Mouse (Mus musculus) kidney, postnatal 36 days (tissue): ENCODE data around the gene Rpl18.

Experiments used
- DNase-seq, 2 experiments: peaks; one replicate each; pipeline ENCODE4 v3.0.0; 2021 to 2022; ENCODE audit warnings: mixed read lengths in 2 of 2

The Rpl18 gene

DNA sequence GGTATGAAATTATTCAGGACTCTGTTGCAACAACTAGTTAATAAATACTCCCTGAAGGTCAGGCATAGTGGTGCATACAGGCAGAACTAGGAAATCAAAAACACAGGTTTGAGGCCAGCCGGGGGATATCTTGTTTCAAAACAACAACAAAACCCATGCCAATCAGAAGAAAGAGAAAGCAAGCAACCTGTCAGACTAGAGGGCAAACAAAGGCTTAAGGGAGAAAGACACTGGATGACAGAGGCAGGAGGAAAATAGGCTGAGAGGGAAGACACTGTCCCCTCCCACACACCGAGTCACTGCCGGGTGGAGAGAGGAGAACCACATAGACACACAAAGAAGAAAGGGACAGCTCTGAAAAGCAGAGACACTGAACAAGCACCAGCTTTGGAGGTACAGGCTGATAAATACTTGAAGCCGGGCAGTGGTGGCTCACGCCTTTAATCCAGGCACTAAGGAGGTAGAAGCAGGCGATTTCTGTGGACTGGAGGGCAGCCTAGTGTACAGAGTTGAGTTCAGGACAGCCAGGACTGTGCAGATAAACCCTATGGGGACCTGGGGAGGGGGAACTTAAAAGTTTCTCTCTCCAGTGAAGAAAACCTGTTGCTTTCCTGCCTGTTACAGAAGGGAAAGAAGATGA lies 1.3 kb upstream of the Rpl18 start:
- DNase-seq = peak in 1 of 2 experiments; percentile 14

DNA sequence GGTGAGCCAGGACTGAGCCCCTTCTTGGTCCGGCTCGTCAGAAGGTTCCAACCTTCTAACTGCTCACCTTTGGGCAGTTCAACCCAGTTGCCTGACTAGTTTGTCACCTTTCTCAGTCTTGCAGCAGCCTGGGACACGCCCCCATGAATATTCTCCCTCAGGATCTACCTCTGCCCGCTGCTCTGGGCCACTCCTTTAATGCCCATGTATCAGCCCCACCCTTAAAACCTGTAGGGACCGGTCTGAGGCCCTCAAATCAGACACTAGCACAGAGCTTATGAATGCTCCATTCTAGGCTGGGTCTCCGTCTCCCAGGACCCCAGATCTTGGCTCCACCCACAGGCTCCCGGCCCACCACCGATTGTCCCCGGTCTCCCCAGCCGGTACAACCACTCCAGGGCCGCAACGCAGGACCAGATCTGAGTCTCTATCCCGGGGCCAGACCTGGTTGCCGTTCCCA lies 597 bp upstream of the Rpl18 start:
- DNase-seq = peak; percentile 61 to 79

DNA sequence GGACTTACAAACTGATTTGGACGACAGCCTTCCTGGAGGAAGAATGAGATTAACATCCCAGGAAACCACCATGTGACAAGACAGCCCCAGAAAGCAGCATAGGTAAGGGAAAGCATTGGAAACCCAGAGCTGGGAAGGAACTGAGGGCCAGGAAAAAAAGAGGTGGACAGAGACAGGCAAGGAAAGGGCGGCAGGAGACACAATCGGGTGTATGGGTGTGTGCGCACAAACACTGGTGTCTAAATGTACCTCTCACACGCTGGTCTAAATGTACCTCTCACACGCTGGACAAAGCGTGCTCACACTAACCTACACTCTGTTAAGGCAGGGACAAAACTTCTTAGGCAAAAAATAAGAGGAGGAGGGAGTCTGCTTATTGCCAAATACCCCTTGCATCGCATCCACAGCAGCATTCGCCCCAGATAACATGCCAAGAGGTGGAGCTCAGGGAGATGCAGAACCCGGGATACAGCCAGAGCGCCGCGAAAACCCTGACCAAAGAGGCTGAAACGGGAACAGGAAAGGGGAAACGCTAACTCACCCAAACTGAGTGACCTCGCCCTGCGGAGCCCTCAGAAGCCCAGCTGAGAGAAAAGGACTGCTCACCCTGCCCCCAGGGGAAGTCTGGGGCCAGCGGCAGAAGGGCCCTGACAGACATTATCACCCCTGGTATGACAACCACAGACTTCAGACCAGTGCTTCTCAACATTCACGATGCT lies 643 bp downstream of the Rpl18 start:
- DNase-seq = peak in 1 of 2 experiments; percentile 31

DNA sequence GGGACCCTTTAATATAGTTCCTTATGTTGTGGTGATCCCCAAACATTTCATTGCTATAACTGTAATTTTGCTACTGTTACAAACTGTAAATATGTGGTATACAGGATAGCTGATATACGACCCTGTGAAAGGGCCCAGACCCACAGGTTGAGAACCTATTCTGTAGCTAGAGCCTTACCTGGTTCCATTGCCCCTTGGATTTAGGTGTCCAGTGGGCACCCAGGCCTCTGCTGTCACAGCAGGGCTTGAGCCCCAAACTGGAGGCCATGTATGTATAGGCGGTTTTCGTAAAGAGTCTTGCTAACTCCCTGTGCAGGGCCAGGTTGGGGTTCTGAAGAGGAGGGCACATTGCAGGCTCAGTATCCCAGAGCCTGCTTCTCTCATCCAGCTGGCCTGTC lies 1.2 kb downstream of the Rpl18 start:
- DNase-seq = no peak

DNA sequence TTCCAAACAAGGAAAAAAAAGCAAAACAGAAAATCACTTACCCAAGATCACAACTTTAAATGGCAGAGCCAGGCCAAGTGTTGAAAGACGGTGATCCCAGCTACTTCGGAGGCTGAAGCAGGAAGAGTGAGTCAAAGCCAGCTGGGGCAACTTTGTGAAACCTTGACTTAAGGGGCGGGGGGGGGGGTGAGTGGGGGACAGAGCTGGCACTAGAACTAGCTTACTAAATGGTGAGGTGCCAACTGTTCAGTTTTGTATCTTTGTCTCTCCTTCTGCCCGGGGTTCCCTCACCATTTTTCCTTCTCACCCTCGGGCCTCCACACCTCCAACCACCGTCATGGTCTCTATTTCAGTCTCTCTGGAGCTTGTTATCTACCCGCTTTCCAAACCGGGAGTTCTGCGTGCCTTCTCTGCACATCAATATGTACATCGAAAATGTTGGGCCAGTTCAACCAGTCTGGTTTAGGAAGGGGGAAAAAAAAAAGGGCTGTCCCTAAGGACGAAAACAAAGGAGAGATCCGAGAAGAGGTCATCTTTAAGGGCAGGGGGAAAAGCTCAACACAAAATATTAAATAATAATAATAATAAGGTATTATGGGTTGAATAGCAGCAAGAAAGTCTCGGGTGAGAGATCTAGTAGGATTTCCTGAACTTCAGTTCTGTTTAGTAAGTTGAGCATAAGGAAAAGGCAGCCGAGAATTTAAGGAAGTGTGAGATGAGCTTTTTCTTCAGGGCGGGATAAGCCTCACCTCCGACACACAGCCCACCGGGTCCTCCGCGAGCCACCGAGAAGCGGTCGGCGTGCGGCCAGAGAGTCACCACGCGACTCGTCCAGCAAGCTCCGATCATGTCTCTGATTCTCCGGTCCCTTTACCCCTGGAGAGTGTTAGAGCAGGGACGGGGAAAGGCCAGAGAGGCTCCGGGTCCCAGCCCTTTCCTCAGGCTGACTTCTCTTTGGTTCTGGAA lies 2.0 kb downstream of the Rpl18 start:
- no peak for DNase-seq

DNA sequence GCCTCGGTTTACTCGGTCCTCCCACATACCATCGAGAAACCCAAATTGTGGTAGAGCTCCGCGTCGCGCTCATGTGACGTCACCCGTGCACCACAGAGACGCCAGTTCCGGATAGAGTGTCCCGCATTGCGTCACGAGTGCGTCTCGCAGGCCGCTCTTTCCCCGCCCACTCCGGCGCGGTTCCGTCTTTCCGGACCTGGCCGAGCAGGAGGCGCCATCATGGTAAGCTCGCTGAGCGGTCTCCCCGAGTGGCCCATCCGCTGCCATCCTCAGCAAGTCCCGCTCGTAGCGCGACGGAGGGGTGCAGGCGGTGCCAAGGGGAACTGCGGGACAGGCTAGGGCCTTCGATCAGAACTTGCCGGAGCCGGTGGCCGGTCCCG lies 2.7 kb downstream of the Rpl18 start, which contains the start of gene Sphk2:
Sphk2 (minus strand) TSS at position 85 of the 380 bp plus-strand sequence.
- DNase-seq = peak; percentile 99

DNA sequence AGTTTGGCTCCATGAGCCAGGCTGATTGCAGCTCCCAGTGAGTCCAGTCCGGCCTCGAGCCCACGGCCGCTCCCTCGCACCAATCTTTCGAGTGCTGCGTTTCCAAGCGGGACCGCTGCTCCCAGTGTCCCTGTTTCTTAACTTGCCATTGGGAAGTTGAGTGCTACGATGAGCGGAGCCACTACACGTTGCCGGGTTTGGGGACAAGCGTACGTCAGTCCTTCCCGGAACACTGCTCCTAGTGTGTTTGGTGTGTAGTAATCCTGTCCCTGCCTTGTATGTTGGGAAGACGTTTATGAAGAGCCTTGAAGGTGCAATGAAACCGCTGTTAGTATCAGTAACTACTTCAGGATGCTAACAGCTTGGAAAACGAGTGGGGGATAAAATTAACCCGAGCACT lies 3.1 kb downstream of the Rpl18 start:
- DNase-seq = no peak

DNA sequence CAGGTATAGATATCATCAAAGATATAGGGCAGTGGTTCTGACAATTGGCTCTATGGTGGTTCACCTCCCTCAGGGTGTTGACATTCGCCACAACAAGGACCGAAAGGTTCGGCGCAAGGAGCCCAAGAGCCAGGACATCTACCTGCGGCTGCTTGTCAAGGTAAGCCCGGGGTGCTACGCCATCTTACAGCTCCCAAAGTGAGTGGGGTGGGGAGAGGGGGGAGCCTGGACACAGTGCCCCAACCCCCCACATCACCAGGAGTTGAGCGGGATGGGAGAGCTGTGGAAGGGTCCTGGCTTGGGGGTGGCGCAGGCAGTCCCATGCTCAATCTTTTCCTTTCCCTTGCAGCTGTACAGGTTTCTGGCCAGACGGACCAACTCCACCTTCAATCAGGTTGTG lies 3.9 kb downstream of the Rpl18 start:
- no peak for DNase-seq

DNA sequence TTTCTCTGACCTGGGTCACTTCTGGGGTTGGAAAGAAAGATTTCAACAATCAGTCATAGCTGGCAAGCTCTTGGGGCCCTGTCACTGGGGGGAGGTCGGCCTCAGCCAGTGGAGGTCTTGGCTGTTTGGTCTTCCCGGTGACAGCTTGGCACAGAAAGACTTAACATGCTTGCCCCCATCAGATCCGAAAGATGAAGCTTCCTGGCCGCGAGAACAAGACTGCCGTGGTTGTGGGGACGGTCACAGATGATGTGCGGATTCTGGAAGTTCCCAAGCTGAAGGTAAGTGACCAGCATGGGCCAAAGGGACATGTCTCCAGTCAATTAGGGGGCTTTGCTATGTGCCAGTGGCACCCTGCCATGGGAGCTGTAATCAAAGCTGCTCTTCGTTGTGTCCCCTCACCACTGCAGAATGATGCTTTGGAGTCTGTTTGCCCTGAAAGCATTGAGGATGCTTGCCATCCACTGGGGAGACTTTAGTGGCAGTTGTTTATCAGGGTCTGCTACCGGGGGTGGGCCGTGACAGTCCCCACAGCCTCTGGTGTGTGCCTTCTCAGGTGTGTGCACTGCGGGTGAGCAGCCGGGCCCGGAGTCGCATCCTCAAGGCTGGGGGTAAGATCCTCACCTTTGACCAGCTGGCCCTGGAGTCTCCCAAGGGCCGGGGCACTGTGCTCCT lies 4.6 kb downstream of the Rpl18 start:
- DNase-seq = no peak

DNA sequence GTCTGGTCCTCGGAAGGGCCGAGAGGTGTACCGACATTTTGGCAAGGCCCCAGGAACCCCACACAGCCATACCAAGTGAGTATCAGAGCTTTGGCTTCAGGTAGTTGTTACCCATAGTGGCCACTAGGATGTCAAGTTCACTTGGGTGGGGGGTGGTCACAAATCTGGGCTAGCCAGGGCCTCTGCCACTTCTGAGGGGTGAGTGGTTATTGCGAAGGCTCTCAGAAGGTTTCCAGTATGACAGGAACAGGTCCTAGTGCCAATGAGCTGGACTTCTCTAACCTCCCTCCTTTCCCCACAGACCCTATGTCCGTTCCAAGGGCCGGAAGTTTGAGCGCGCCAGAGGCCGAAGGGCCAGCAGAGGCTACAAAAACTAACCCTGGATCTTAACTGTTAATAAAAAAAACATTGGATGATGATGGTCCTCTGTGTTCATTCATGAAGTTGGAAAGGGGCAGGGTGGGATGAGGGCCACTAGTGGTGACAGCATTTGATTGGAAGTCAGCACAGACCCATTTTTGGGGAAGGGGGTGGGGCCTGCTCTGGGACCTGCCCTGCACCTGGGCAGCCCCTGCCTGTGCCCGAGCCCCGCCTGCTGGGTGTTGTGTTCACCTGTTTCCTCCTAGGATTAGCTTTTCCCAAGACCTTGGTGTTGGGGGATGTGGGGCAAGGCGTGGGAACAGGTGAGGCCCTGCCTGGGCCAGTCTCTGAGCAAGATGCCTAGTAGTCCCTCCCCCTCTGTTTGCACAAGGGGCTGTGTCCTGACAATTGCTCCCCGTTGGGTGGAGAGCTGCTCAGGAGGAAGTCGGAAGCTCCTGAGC lies 5.4 kb downstream of the Rpl18 start, which contains the start of gene Fam83e:
Fam83e (plus strand) TSS at position 800 of the 821 bp plus-strand sequence.
- peak in 1 of 2 experiments; percentile 17 for DNase-seq

DNA sequence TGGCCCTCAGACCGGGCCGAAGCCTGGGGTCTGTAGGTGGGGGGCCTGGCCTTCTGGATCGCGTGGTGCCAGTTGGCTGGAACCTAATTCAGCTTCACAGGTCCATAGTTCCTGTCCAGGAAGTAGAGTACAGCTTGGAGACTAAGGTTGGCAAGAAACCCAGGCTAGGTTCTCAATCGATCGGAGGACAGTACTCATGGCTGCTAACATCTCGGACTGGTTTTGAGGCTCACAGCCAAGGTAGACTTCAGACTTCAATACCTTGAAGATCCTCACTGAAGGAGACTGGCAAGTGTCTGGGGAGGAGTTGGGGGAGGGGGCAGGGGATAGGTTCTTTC lies 5.9 kb downstream of the Rpl18 start:
- DNase-seq = no peak

DNA sequence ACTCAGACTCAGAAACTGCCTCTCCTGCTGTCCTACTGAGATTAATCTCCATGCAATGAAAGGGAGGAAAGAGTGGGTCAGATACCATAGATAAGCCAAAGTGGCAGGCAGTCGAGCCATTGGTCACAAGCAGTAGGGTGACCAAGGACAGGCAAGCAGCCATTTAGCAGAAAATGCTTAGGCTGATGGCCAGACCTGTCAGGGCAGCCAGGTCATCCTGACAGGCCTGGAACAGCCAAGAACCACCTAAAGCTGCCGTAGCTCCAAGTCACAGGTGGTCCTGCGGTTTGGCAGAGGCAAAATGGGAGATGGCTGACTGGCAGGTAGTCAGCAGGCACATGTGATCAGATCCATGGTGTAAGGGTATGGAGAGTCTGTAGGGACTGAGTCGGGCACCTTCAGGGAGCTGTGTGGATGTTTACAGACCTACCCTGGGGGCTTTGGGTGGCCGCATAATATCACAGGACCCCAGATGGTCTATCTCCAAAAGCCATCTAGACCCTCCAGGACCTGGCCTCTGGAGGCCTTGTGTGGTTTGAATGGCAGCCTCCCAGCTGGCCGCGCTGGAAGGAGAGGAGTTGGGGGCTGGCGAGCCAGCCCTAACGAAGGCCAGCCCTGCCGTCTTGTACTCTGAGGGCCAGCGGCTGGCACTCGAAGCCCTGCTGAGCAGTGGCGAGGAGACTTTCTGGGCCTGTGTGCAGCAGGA lies 6.5 kb downstream of the Rpl18 start:
- no peak for DNase-seq

DNA sequence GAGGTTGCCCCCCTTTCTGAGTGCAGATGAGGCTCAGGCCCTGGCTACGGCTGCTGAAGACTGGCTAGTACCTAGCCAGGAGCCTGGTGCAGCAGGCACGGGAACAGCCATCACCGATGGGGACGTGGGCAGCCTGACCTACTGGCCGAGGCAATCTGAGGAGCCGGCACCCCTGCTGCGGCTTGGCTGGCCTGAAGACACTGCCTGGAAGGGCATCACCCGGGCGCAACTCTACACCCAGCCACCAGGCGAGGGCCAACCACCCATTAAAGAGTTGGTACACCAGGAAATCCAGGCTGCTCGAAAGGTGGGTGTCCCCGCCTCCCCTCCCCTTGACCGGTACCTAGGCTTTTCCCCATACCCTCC lies 7.1 kb downstream of the Rpl18 start:
- no peak for DNase-seq

DNA sequence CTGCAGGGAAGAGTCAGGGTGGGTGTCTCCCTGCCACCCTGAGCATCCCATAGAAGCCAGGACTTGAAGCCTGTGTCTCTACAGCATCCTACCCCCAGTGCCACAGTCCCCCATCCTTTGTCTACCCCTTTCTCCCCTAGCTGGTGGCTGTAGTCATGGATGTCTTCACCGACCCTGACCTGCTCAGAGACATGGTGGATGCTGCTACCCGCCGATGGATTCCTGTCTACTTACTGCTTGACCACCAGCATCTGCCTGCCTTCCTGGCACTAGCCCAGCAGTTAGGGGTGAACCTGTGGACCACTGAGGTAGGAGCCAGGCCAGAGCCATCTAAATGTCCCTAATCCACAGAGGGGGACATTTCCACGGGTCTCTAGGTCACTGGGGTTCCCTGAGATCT lies 8.0 kb downstream of the Rpl18 start:
- DNase-seq = no peak

DNA sequence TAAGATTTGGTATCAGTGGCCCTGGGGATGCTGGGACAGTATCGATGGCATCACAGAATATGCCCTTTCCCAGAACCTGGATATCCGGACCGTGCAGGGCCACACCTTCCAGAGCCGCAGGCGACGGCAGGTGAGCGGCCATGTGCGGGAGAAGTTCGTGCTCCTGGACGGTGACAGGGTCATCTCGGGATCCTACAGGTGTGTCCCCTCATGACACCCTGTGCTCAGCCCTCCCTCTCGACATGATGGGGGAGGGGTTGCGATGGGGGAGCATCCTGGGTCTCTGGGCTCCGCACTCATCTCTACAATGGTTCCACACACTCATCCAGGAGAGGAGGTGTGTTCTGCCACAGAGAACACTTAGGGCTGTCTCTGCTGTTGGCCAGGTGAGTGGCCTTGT lies 8.5 kb downstream of the Rpl18 start:
- DNase-seq = no peak

DNA sequence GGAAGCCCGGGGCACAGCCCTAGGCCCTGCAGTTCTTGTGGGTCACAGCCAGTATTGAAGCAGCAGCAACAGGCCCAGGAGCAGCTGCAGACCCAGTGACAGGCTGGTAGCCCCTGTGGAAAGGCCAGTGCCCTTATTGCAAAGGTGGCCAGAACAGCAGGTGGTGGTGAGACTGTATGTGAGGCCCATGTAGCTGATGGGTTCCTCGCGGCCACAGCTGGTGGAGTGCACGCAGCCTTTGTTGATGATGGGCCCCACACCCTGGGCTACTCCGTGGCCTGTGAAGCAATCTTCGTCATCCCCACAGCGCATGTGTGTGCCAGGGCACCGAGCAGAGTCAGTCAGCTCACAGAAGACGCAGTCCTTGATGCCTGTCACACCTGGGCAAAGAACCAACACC lies 9.9 kb downstream of the Rpl18 start:
- no peak for DNase-seq

DNA sequence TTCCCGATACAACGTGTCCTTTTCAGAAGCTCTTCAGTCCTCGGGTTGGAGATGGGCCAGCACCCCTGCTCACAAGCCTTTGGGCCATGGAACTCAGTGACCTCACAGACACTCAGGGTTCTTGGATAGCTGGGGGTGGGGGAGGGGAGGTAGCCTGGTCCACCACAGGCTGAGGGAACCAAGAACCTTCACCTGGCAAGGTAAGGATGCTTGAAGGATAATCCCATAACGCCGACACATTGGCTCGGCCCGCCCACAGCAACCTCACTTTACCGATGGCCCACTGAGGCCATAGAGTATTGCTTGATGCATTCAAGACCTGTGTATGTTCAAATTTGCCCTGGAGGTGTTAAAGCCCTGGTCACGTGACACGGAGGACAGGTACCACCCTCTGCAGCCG lies 10.5 kb downstream of the Rpl18 start, which contains the start of gene Spaca4:
Spaca4 (minus strand) TSS at position 101 of the 400 bp plus-strand sequence.
- DNase-seq = no peak

DNA sequence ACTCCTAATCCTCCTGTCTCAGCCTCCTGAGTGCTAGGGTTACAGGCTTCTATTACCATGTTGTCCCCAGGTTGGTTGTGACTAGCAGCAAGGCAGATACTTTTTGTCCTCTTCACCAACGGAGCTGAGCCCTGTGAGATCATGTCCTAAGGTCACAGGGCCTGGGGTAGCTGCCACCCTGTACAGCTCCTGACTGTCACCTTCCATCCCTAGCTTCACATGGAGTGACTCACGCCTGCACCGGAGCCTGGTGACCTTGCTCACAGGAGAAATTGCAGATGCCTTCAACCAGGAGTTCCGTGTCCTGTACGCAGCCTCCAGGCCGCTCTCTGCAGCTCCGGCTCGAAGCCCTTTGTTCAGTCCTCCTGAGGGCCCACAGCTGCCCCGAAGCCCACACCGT lies 11.2 kb downstream of the Rpl18 start:
- no peak for DNase-seq

DNA sequence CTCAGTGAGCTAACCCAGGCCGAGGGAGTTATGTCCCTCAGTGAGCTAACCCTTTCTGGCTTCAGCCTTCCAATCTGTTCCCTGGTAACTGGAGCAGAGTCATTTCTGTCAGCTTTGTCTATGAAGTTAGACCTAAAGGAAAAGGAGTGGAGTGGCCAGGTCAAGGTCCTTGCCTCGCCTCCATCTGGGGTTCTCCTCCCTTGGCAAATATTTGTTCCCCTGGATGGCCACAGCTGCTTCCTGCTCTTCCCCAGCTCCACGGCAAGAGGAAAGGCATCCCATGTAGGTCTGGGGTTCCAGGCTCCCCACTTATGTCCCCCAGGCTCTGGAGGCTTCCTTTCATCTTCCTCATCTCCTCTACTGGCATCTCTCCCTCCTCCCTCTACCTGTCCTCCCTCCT lies 12.4 kb downstream of the Rpl18 start:
- DNase-seq = no peak

DNA sequence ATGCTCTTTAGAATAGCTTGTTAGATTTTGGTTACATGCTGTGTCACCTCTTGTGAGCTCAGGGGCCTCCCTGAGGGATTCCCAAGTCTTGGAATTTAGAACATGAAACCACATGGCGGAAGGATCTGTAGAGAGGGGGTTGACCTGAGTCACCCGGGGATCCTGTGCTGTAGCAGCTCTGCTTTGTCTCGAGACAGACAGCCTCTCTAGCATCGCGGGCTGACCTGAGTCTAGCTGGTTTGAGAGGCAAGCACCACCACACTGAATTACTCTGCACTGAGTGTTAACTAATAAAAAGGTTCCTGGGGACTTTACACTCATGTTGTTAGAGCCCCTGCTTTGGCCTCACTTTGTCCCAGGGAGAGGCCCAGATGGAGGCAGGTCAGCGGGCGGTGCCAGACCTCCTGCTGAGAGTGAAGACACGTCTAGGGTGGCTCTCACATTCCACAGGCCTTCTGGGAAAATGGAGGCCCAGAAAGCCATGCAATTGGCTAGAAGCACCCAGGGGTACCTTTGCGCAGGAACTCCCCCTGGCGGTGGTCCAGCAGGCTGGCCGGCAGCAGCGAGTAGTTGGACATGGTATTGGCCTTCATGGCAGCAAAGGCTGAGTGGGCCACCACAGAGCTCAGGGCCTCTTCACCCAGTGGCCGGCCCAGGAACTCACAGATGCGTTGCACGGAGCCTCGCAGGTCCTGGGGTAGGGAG lies 15.6 kb downstream of the Rpl18 start:
- DNase-seq = peak; percentile 49 to 77

DNA sequence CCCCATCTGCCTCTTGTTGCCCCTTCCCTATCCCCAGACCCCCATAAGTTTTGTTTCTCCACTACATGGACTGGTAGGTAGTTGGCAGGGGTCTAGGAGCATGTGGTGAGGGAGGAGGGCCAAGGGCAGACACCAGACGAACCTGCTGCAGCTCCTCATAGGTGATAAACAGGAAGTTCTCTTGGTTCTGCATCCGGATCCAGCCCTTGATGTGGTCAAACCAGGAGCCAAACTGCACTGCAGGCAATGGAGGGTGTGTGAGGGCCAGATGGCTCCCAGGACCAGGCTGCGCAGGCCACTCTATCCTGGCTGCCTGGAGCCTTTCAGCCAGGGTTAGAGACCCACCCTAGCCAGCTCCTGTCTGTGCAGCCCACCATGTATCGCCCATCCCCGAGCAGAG lies 18.2 kb downstream of the Rpl18 start:
- no peak for DNase-seq
